Mouse (Mus musculus): Measurements from ENCODE around the gene Rinl.

GRCm38 (mm10) chr7:28806869-28807268 lies 18.1 kb downstream of the Rinl start:
- TF ChIP-seq POLR2A (IDR thresholded peaks at IDR 0.05; ENCODE audit: insufficient read depth, low read depth, low read length) = no peak
- TF ChIP-seq CTCF (IDR thresholded peaks at IDR 0.05) = peak; percentile 20; the same call in 1 of the 2 replicates

Measured in heart, adult 2 months (tissue).